Mouse (Mus musculus) limb, embryonic 12.5 days (tissue): Measurements from ENCODE around the gene Mrpl20. TPM values are rescaled to one million over a fixed set of nuclear protein-coding genes. Genes with fewer than 3 reads are reported as not detected.

Experiments
- ATAC-seq: fragments of 200-750 bp; cut with Nextera tagmentation; 2 replicates; pipeline ENCODE4 v1.8.0; 2017; ENCODE audit warnings: low read depth, moderate TSS enrichment; ENCODE audit not compliant: insufficient number of reproducible peaks, insufficient read depth, low FRiP score, low TSS enrichment
- H3K27ac ChIP-seq: fragments of 300-500 bp; sonication (generic); 2 replicates; pipeline ENCODE4 v1.5.1; 2016; ENCODE audit warnings: mild to moderate bottlenecking, moderate library complexity
- H3K27me3 ChIP-seq: fragments of 300-500 bp; sonication (generic); 2 replicates; pipeline ENCODE4 v1.6.1; 2016; ENCODE audit warnings: mild to moderate bottlenecking, moderate library complexity
- H3K36me3 ChIP-seq: fragments of 300-500 bp; sonication (generic); 2 replicates; pipeline ENCODE4 v1.6.1; 2016; ENCODE audit warnings: mild to moderate bottlenecking, moderate library complexity
- H3K4me1 ChIP-seq: fragments of 300-500 bp; sonication (generic); replicated peaks from 2 replicates; pipeline ENCODE4 v1.6.1; 2016
- H3K4me2 ChIP-seq: fragments of 300-500 bp; sonication (generic); 2 replicates; pipeline ENCODE4 v1.6.1; 2016; ENCODE audit warnings: mild to moderate bottlenecking, moderate library complexity
- H3K4me3 ChIP-seq: fragments of 300-500 bp; sonication (generic); replicated peaks from 2 replicates; pipeline ENCODE4 v1.5.1; 2016; ENCODE audit warnings: mild to moderate bottlenecking
- H3K9ac ChIP-seq: fragments of 300-500 bp; sonication (generic); replicated peaks from 2 replicates; pipeline ENCODE4 v1.6.1; 2016; ENCODE audit warnings: mild to moderate bottlenecking, moderate library complexity
- H3K9me3 ChIP-seq: fragments of 300-500 bp; sonication (generic); 2 replicates; pipeline ENCODE4 v1.6.1; 2016; ENCODE audit warnings: mild to moderate bottlenecking, moderate library complexity
- WGBS: fragments of 180-500 bp; shearing (Covaris S2); methylation state at CpG from one replicate; pipeline ENCODE4 v1.1.7; 2016; 5-methylcytosine and 5-hydroxymethylcytosine counted together
- polyA plus RNA-seq: library from polyadenylated mRNA; unstranded; fragments of >200 nt; fragmentation: Nextera tagmentation; extraction: Ambion mirVana; gene quantifications from 2 replicates; pipeline ENCODE4 v1.2.1, GENCODE M21; 2016

Gene Mrpl20
- polyA plus RNA-seq: 217 and 228 TPM in 2 replicates

- Histone ChIP-seq H3K27ac (peak within 1 kb of the TSS; percentile 75; the same call in 1 of the 2 replicates), H3K27me3 (no peaks in the 10 kb centered on the region), H3K4me2 (peak within 1 kb of the TSS; percentile 77), H3K9ac (peak within 1 kb of the TSS; percentile 84), H3K36me3 (peaks cover 31% of the 10 kb centered on the region), H3K9me3 (no peaks in the 10 kb centered on the region), H3K4me1 (peaks cover 14% of the 10 kb centered on the region), H3K4me3 (peak within 1 kb of the TSS; percentile 95)
- 13% methylated on average over 12 of the region's 12 CpGs for WGBS
- ATAC-seq: peak; percentile 63; the same call in 1 of the 2 replicates
These were observed at the start of gene Mrpl20 for GRCm38 (mm10) chr4:155802741-155803339. Mrpl20 (plus strand) TSS chr4:155802878.

GRCm38 (mm10) chr4:155757011-155757410 is 45.7 kb upstream of the Mrpl20 start:
- H3K27me3 ChIP-seq: no peaks in the 10 kb centered on the region
- no peak overlapping the region for H3K4me2 ChIP-seq
- H3K27ac ChIP-seq: no peak overlapping the region
- no peak for ATAC-seq
- H3K9me3 ChIP-seq: no peaks in the 10 kb centered on the region
- no peak overlapping the region for H3K4me3 ChIP-seq
- H3K9ac ChIP-seq: no peak overlapping the region
- H3K4me1 ChIP-seq: peaks cover 26% of the 10 kb centered on the region
- peaks cover 58% of the 10 kb centered on the region for H3K36me3 ChIP-seq
- 95% methylated on average over 12 of the region's 12 CpGs for WGBS

- Histone ChIP-seq H3K4me3 (peak overlapping the region; percentile 89), H3K27me3 (no peaks in the 10 kb centered on the region), H3K27ac (no peak overlapping the region), H3K9ac (peak overlapping the region; percentile 76), H3K9me3 (no peaks in the 10 kb centered on the region), H3K36me3 (peaks cover 31% of the 10 kb centered on the region), H3K4me2 (peak overlapping the region; percentile 97), H3K4me1 (peaks cover 27% of the 10 kb centered on the region)
- no peak; the same call in 1 of the 2 replicates for ATAC-seq
- 3% methylated on average over 10 of the region's 10 CpGs for WGBS
These were observed 42.6 kb upstream of the Mrpl20 start for GRCm38 (mm10) chr4:155759862-155760612.

- Histone ChIP-seq H3K27me3 (no peaks in the 10 kb centered on the region), H3K36me3 (peaks cover 23% of the 10 kb centered on the region), H3K27ac (peak within 1 kb of the TSS; percentile 64), H3K4me3 (peak within 1 kb of the TSS; percentile 89), H3K4me2 (peak within 1 kb of the TSS; percentile 97), H3K4me1 (peaks cover 27% of the 10 kb centered on the region), H3K9me3 (no peaks in the 10 kb centered on the region), H3K9ac (peak within 1 kb of the TSS; percentile 82)
- under 1% methylated on average over 68 of the region's 68 CpGs for WGBS
- peak; percentile 93 for ATAC-seq
These were observed 41.9 kb upstream of the Mrpl20 start, which contains the start of gene Atad3a for GRCm38 (mm10) chr4:155760613-155761355. Atad3a (minus strand) TSS chr4:155761093.

GRCm38 (mm10) chr4:155761356-155762099 is 41.1 kb upstream of the Mrpl20 start:
- no peaks in the 10 kb centered on the region for H3K27me3 ChIP-seq
- H3K4me2 ChIP-seq: peak overlapping the region; percentile 97
- H3K36me3 ChIP-seq: peaks cover 16% of the 10 kb centered on the region
- peak overlapping the region; percentile 64 for H3K27ac ChIP-seq
- H3K9me3 ChIP-seq: no peaks in the 10 kb centered on the region
- H3K9ac ChIP-seq: peak overlapping the region; percentile 82
- H3K4me3 ChIP-seq: peak overlapping the region; percentile 89
- peak; percentile 12; the same call in 1 of the 2 replicates for ATAC-seq
- H3K4me1 ChIP-seq: peaks cover 27% of the 10 kb centered on the region
- WGBS: 3% methylated on average over 28 of the region's 28 CpGs

- H3K9ac ChIP-seq: no peak overlapping the region
- 90% methylated on average over 3 of the region's 3 CpGs for WGBS
- 0 out of 2 replicates have a peak overlapping the region, but pooled peaks have one; percentile 97 for H3K4me2 ChIP-seq
- no peaks in the 10 kb centered on the region for H3K9me3 ChIP-seq
- no peaks in the 10 kb centered on the region for H3K27me3 ChIP-seq
- no peak overlapping the region for H3K27ac ChIP-seq
- H3K36me3 ChIP-seq: peaks cover 8% of the 10 kb centered on the region
- H3K4me1 ChIP-seq: peaks cover 27% of the 10 kb centered on the region
- ATAC-seq: no peak
- no peak overlapping the region for H3K4me3 ChIP-seq
These were observed 40.3 kb upstream of the Mrpl20 start for GRCm38 (mm10) chr4:155762357-155762756.

GRCm38 (mm10) chr4:155769496-155769879 is 33.2 kb upstream of the Mrpl20 start:
- no peak for ATAC-seq
- Histone ChIP-seq H3K4me2 (peak overlapping the region; percentile 80), H3K9me3 (no peaks in the 10 kb centered on the region), H3K27me3 (peaks cover 30% of the 10 kb centered on the region), H3K4me3 (peak overlapping the region; percentile 58), H3K27ac (peak overlapping the region; percentile 80; the same call in 1 of the 2 replicates), H3K9ac (peak overlapping the region; percentile 75), H3K36me3 (no peaks in the 10 kb centered on the region), H3K4me1 (peaks cover 22% of the 10 kb centered on the region)
- 67% methylated on average over 5 of the region's 5 CpGs for WGBS

GRCm38 (mm10) chr4:155769880-155770512 is 32.7 kb upstream of the Mrpl20 start:
- H3K4me1 ChIP-seq: peaks cover 27% of the 10 kb centered on the region
- peak overlapping the region; percentile 80 for H3K4me2 ChIP-seq
- peak overlapping the region; percentile 75 for H3K9ac ChIP-seq
- H3K36me3 ChIP-seq: no peaks in the 10 kb centered on the region
- no peaks in the 10 kb centered on the region for H3K9me3 ChIP-seq
- ATAC-seq: peak; percentile 83
- peaks cover 32% of the 10 kb centered on the region for H3K27me3 ChIP-seq
- H3K4me3 ChIP-seq: peak overlapping the region; percentile 58
- peak overlapping the region; percentile 80 for H3K27ac ChIP-seq
- WGBS: 1% methylated on average over 39 of the region's 39 CpGs

- H3K27me3 ChIP-seq: peaks cover 38% of the 10 kb centered on the region
- WGBS: 46% methylated on average over 24 of the region's 24 CpGs
- no peaks in the 10 kb centered on the region for H3K36me3 ChIP-seq
- H3K9ac ChIP-seq: peak overlapping the region; percentile 75
- H3K4me3 ChIP-seq: peak overlapping the region; percentile 58
- 0 out of 2 replicates have a peak, but pooled peaks have one; percentile 9 for ATAC-seq
- peaks cover 29% of the 10 kb centered on the region for H3K4me1 ChIP-seq
- no peak overlapping the region for H3K27ac ChIP-seq
- H3K4me2 ChIP-seq: peak overlapping the region; percentile 80
- H3K9me3 ChIP-seq: no peaks in the 10 kb centered on the region
These were observed 32.1 kb upstream of the Mrpl20 start for GRCm38 (mm10) chr4:155770626-155771025.

- H3K9me3 ChIP-seq: no peaks in the 10 kb centered on the region
- H3K4me2 ChIP-seq: no peak overlapping the region
- H3K36me3 ChIP-seq: no peaks in the 10 kb centered on the region
- H3K4me1 ChIP-seq: peaks cover 29% of the 10 kb centered on the region
- H3K27ac ChIP-seq: no peak overlapping the region
- WGBS: 75% methylated on average over 2 of the region's 2 CpGs
- no peak for ATAC-seq
- H3K9ac ChIP-seq: no peak overlapping the region
- peaks cover 40% of the 10 kb centered on the region for H3K27me3 ChIP-seq
- no peak overlapping the region for H3K4me3 ChIP-seq
These were observed 31.0 kb upstream of the Mrpl20 start for GRCm38 (mm10) chr4:155771706-155772105.
